Mouse (Mus musculus) stomach, postnatal 0 days (tissue): ENCODE measurements at regions not wholly inside any gene's neighbourhood (a gene's known extent, or its start where the extent isn't known, plus 50 kb on each side); places are given as distances from the start of the nearest gene placed in this dataset.

ENCODE experiments used
- ATAC-seq: fragments of 200-750 bp; cut with Nextera tagmentation; 2 replicates; pipeline ENCODE4 v1.8.0; 2017; ENCODE audit not compliant: low FRiP score, low TSS enrichment
- DNase-seq: peaks from one replicate; pipeline ENCODE4 v3.0.0-alpha.2; 2016; ENCODE audit warnings: low spot score
- H3K27ac ChIP-seq: fragments of 300-500 bp; sonication (generic); replicated peaks from 2 replicates; pipeline ENCODE4 v1.5.1; 2014; ENCODE audit warnings: mild to moderate bottlenecking, control low read depth
- H3K27me3 ChIP-seq: fragments of 300-500 bp; sonication (generic); 2 replicates; pipeline ENCODE4 v1.6.1; 2014; ENCODE audit warnings: low read length; ENCODE audit not compliant: control insufficient read depth, insufficient read depth
- H3K36me3 ChIP-seq: fragments of 300-500 bp; sonication (generic); 2 replicates; pipeline ENCODE4 v1.6.1; 2014; ENCODE audit warnings: low read length, mixed read lengths; ENCODE audit not compliant: control insufficient read depth, insufficient read depth
- H3K4me1 ChIP-seq: fragments of 300-500 bp; sonication (generic); replicated peaks from 2 replicates; pipeline ENCODE4 v1.6.1; 2014; ENCODE audit warnings: antibody characterized with exemption; ENCODE audit not compliant: control insufficient read depth, insufficient read depth
- H3K4me2 ChIP-seq: fragments of 300-500 bp; sonication (generic); replicated peaks from 2 replicates; pipeline ENCODE4 v1.6.1; 2014; ENCODE audit warnings: low read depth, mild to moderate bottlenecking, control low read depth, moderate library complexity
- H3K4me3 ChIP-seq: fragments of 300-500 bp; sonication (generic); 2 replicates; pipeline ENCODE4 v1.5.1; 2014; ENCODE audit warnings: low read depth, low read length, control low read depth
- H3K9ac ChIP-seq: fragments of 300-500 bp; sonication (generic); 2 replicates; pipeline ENCODE4 v1.6.1; 2014; ENCODE audit warnings: mild to moderate bottlenecking, low read length, control low read depth, mixed read lengths
- H3K9me3 ChIP-seq: fragments of 300-500 bp; sonication (generic); 2 replicates; pipeline ENCODE4 v1.6.1; 2016; ENCODE audit warnings: low read length; ENCODE audit not compliant: control insufficient read depth
- CTCF ChIP-seq: IDR thresholded peaks from 2 replicates; pipeline ENCODE4 v1.5.1; 2016; ENCODE audit warnings: antibody characterized with exemption, low read depth, mild to moderate bottlenecking, moderate library complexity
- EP300 ChIP-seq: optimal IDR thresholded peaks from 2 replicates; pipeline ENCODE3; 2016; ENCODE audit warnings: antibody characterized with exemption
- WGBS: fragments of 180-500 bp; shearing (Covaris S2); extraction: QIAGEN DNeasy Blood & Tissue Kit; methylation state at CpG from one replicate; pipeline ENCODE4 v1.1.7; 2014; 5-methylcytosine and 5-hydroxymethylcytosine counted together

GRCm38 (mm10) chr16:39159725-39160124 is 267.3 kb downstream of the Igsf11 start:
- no peaks in the 10 kb centered on the region for H3K9me3 ChIP-seq
- no peak overlapping the region for H3K9ac ChIP-seq
- no peak overlapping the region for H3K27ac ChIP-seq
- DNase-seq (no peak), ATAC-seq (no peak)
- H3K4me2 ChIP-seq: no peak overlapping the region
- TF ChIP-seq CTCF (no peak), EP300 (no peak)
- no peaks in the 10 kb centered on the region for H3K4me1 ChIP-seq
- 75% methylated on average over 7 of the region's 7 CpGs for WGBS
- no peak overlapping the region for H3K4me3 ChIP-seq
- no peaks in the 10 kb centered on the region for H3K27me3 ChIP-seq
- H3K36me3 ChIP-seq: no peaks in the 10 kb centered on the region

DNA sequence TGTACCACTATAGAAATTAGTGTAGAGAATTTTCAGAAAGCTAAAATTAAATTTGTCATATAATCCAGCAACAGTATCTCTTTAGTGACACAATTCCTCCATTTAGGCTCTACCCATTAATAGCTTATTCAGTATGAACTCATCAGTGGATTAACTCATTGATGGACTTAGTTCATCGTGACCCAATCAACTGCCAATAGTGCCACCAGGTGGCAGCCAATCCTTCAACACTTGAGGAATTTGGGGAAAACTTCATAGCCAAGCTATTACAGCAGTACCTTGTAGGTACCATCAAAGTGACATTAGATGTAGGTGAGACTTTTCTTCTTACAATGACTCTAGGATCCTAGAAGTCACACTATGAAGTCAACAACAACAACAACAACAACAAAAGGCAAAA is 270.2 kb downstream of the Igsf11 start:
- H3K27me3 ChIP-seq: no peaks in the 10 kb centered on the region
- no peak overlapping the region for H3K9ac ChIP-seq
- no peak overlapping the region for H3K4me2 ChIP-seq
- no peaks in the 10 kb centered on the region for H3K4me1 ChIP-seq
- H3K9me3 ChIP-seq: no peaks in the 10 kb centered on the region
- DNase-seq: no peak
- H3K27ac ChIP-seq: no peak overlapping the region
- TF ChIP-seq CTCF: peak; percentile 37
- TF ChIP-seq EP300: no peak
- WGBS: 23% methylated on average over 1 of the region's 1 CpGs
- H3K36me3 ChIP-seq: no peaks in the 10 kb centered on the region
- no peak overlapping the region for H3K4me3 ChIP-seq
- no peak for ATAC-seq

GRCm38 (mm10) chr16:39191861-39192260 is 299.4 kb downstream of the Igsf11 start:
- H3K27me3 ChIP-seq: no peaks in the 10 kb centered on the region
- no peak for TF ChIP-seq EP300
- no peak for TF ChIP-seq CTCF
- H3K4me3 ChIP-seq: no peak overlapping the region
- no peak for DNase-seq
- H3K4me2 ChIP-seq: no peak overlapping the region
- no peaks in the 10 kb centered on the region for H3K4me1 ChIP-seq
- 87% methylated on average over 4 of the region's 4 CpGs for whole genome bisulfite sequencing
- H3K9ac ChIP-seq: no peak overlapping the region
- H3K27ac ChIP-seq: no peak overlapping the region
- no peaks in the 10 kb centered on the region for H3K36me3 ChIP-seq
- no peaks in the 10 kb centered on the region for H3K9me3 ChIP-seq
- ATAC-seq: no peak

DNA sequence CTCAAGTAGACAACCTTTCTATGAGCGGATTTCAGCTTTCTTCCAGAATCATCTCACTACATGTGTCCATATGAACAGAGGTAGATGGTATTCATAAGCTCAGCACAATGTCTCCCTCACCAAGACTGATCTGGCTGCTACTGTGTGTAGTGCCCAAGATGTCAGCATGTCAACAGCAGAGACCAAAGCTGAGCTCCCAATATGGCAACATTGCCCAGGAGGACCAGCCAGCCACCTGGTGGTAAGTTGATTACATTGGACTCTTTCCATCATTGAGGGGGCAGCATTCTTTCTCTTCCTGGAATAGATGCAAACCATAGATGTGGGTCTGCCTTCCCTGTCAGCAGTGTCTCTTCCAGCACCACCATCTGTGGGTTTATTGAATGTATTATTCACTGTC is 303.0 kb downstream of the Igsf11 start:
- Histone ChIP-seq H3K4me3 (no peak overlapping the region), H3K27me3 (no peaks in the 10 kb centered on the region), H3K9me3 (no peaks in the 10 kb centered on the region), H3K4me2 (no peak overlapping the region), H3K36me3 (no peaks in the 10 kb centered on the region), H3K9ac (no peak overlapping the region), H3K4me1 (no peaks in the 10 kb centered on the region), H3K27ac (no peak overlapping the region)
- 84% methylated on average over 1 of the region's 1 CpGs for WGBS
- no peak for ATAC-seq
- TF ChIP-seq EP300: no peak
- no peak for TF ChIP-seq CTCF
- no peak for DNase-seq

DNA sequence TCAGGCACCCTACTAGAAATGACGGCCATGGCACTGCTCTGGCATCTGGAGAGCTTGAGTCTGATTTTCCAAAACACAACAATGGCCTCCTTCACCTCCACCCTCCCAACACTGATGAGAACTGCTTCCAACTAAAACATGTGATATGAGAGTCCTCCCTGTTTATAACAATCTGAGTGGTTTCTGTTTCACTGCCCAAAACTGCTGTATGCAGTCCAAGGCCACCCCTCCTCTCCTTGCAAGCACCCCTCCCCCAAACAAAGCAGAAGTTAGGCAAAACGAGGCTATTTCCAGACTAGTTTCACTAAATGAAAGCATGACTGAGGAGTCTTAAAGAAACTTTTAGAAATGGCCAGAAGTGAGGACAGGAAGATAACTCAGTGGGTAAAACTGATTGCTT is 304.4 kb downstream of the Igsf11 start:
- TF ChIP-seq EP300 (no peak), CTCF (no peak)
- no peak for ATAC-seq
- H3K4me3 ChIP-seq: no peak overlapping the region
- no peaks in the 10 kb centered on the region for H3K36me3 ChIP-seq
- WGBS: 49% methylated on average over 2 of the region's 2 CpGs
- H3K27me3 ChIP-seq: no peaks in the 10 kb centered on the region
- DNase-seq: no peak
- H3K4me1 ChIP-seq: no peaks in the 10 kb centered on the region
- no peak overlapping the region for H3K9ac ChIP-seq
- H3K4me2 ChIP-seq: no peak overlapping the region
- H3K27ac ChIP-seq: no peak overlapping the region
- no peaks in the 10 kb centered on the region for H3K9me3 ChIP-seq

DNA sequence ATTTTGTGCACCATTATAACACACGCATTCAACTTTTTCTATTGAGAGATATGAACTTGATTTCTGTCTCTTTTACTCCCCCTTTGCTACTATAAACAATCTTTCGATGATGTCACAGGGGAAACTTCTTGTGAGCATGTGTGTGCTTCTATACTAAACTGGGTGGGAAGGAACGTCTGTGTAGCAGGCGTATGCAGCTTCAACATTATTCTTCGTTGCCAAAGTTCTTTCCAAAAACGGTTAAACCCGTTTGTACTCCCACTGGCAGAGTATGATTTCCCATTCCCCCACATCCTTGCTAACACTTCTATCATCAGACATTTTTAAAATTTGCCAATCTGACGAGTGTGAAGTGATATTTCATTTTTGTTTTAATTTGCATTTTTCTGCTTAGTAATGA is 331.1 kb downstream of the Igsf11 start:
- Histone ChIP-seq H3K9ac (no peak overlapping the region), H3K27me3 (no peaks in the 10 kb centered on the region), H3K4me3 (no peak overlapping the region), H3K4me2 (no peak overlapping the region), H3K4me1 (no peaks in the 10 kb centered on the region), H3K27ac (no peak overlapping the region), H3K9me3 (no peaks in the 10 kb centered on the region), H3K36me3 (no peaks in the 10 kb centered on the region)
- 62% methylated on average over 8 of the region's 8 CpGs for WGBS
- TF ChIP-seq EP300 (no peak), CTCF (no peak)
- ATAC-seq (no peak), DNase-seq (no peak)

- TF ChIP-seq CTCF: no peak
- TF ChIP-seq EP300: no peak
- H3K27me3 ChIP-seq: no peaks in the 10 kb centered on the region
- no peak for ATAC-seq
- H3K4me1 ChIP-seq: no peaks in the 10 kb centered on the region
- H3K27ac ChIP-seq: no peak overlapping the region
- DNase-seq: no peak
- no peak overlapping the region for H3K9ac ChIP-seq
- WGBS: 67% methylated on average over 7 of the region's 7 CpGs
- H3K36me3 ChIP-seq: no peaks in the 10 kb centered on the region
- H3K4me2 ChIP-seq: no peak overlapping the region
- no peak overlapping the region for H3K4me3 ChIP-seq
- H3K9me3 ChIP-seq: no peaks in the 10 kb centered on the region
These were observed 337.0 kb downstream of the Igsf11 start for GRCm38 (mm10) chr16:39229501-39229900.
